Mouse (Mus musculus): ENCODE measurements around the gene Rd3.

DNA sequence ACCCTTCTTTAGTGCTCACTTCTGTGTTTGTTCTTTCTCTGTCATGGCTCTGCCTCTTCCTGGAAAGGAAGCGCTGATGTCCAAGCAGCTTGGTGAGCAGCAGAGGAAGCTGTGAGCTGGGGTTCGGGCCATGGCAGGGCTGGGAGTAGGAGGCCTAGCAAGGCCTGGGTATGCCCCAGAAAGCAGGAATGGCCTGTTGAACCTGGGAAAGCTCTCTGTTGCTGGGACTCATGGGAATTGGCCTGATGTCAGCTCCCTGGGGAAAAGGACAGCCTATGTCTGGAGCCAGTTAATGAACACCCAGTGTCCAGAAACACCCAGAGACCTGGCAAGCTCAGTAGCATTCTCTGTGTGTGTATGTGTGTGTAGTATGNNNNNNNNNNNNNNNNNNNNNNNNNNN lies 20.3 kb upstream of the Rd3 start:
- TF ChIP-seq CTCF (IDR thresholded peaks at IDR 0.05; ENCODE audit: control insufficient read depth, insufficient read depth, insufficient replicate concordance, low read depth, low read length) = no peak
- no peak for TF ChIP-seq POLR2A (IDR thresholded peaks at IDR 0.05; ENCODE audit: control insufficient read depth, low read depth, low read length)
